In the genomic region with DNA sequence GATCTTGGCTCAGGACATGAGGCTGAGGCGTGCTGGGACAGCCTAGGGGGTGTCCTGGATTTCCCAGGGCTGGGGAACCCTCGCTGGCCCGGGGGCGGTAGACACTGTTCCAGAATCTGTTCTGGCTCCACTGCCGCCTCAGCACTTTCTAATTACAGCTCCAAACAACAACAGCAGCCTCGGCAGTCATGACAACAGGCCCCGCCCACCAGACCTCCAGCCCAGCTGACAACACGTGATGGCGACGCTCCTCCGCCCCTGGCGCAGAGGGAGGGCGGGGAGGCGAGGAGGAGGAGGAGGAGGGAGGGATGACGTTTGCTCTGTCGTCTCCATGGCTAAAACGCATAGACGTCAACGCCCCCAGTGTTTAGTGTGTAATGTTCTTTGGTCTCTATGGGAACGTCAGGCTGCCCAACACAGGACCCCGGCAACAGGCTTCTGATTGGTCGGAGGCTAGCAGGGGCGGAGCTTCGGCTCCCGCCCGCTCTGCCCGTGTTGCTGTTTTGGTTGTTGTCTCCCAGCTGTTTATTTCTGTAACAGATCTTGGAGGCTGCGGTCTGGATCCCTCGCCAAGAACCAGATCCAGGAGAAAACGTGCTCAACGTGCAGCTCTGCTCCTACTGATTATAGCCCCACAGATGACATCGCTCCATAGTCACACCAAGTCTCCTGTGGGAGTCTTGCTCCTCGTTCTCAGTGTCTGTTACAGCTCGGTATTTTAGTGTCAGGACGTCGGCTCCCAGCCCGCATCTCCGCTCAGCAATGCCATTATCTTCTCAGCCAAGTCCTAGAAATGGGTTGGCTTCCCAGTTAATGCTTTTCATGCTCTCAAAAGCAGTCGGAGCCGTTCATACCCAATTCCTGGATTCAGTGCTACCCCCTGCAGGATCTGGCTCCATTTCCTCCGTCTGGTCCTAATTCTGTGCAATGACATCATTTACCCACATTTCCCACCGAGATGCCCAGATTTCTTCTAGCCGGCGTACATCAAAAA, we compare ENCODE assay signal across 7 mouse cellular contexts. TPM values are rescaled to one million over a fixed set of nuclear protein-coding genes. Genes with fewer than 3 reads are reported as not detected.
A peak's percentile ranks its signal among the peaks of the same experiment; 100 is the strongest.
DNase-seq lines count a peak whose midpoint lies in the region; ATAC-seq lines count a peak whose summit lies in the region.

No protein-coding gene starts in this region.

- peak overlapping the region; percentile 44 for H3K4me3 ChIP-seq in intestine, embryonic 16.5 days (ENCODE audit: low read length)
- peak overlapping the region; percentile 39 for H3K4me3 ChIP-seq in midbrain, embryonic 11.5 days (ENCODE audit: low read depth, low read length)

- DNase-seq in adrenal gland, adult 18-20 months (ENCODE audit: low spot score in 2 of 2) = peak; percentile 94 to 95
- DNase-seq in embryo, embryonic 11 days = peak; percentile 98
- DNase-seq in gastrocnemius, postnatal 36 days = peak; percentile 97 to 98
- peak; percentile 96 for DNase-seq in left cerebral cortex, postnatal 36 days (ENCODE audit: low spot score in 2 of 2)
- peak; percentile 99 for DNase-seq in midbrain, embryonic 11.5 days (ENCODE audit: low spot score, missing footprints)
- peak; percentile 100 for DNase-seq in skeletal muscle tissue, adult 2 months (ENCODE audit: low read depth, low spot score)

- no peaks in the 10 kb centered on the region for H3K9me3 ChIP-seq in intestine, embryonic 16.5 days (ENCODE audit: control insufficient read depth, low read length)
- no peaks in the 10 kb centered on the region for H3K9me3 ChIP-seq in midbrain, embryonic 11.5 days (ENCODE audit: control insufficient read depth, low read length)

- WGBS in intestine, embryonic 16.5 days = 1% methylated on average over 44 of the region's 44 CpGs
- WGBS in midbrain, embryonic 11.5 days = 4% methylated on average over 44 of the region's 44 CpGs

- peaks cover 31% of the 10 kb centered on the region for H3K4me1 ChIP-seq in intestine, embryonic 16.5 days (ENCODE audit: control insufficient read depth, insufficient read depth, low read length)
- peaks cover 5% of the 10 kb centered on the region for H3K4me1 ChIP-seq in midbrain, embryonic 11.5 days (ENCODE audit: control insufficient read depth, insufficient read depth, low read length)

- no peaks in the 10 kb centered on the region for H3K36me3 ChIP-seq in intestine, embryonic 16.5 days (ENCODE audit: control insufficient read depth, insufficient read depth, low read length)
- no peaks in the 10 kb centered on the region for H3K36me3 ChIP-seq in midbrain, embryonic 11.5 days (ENCODE audit: control insufficient read depth, insufficient read depth, low read length)

- peak overlapping the region; percentile 65 for H3K9ac ChIP-seq in intestine, embryonic 16.5 days (ENCODE audit: low read depth, low read length)
- H3K9ac ChIP-seq in midbrain, embryonic 11.5 days (ENCODE audit: low read length) = peak overlapping the region; percentile 50

- intact Hi-C loops in gastrocnemius, postnatal 36 days (cut with DNase I) = no loop called here
- intact Hi-C loops in left cerebral cortex, postnatal 36 days (cut with DNase I) = loop anchor here (1.0 to 2.0 kb wide), 4 partner anchors 17 to 81 kb away; partner anchors contain the start of gene Tmed10

- peak overlapping the region; percentile 72 for H3K4me2 ChIP-seq in intestine, embryonic 16.5 days (ENCODE audit: low read depth, low read length)
- peak overlapping the region; percentile 79 for H3K4me2 ChIP-seq in midbrain, embryonic 11.5 days

- ATAC-seq in intestine, embryonic 16.5 days = peak; percentile 96
- peak; percentile 99 for ATAC-seq in midbrain, embryonic 11.5 days (ENCODE audit: low FRiP score)

- H3K27ac ChIP-seq in intestine, embryonic 16.5 days (ENCODE audit: low read length) = peak overlapping the region; percentile 93
- peak overlapping the region; percentile 32; the same call in 1 of the 2 replicates for H3K27ac ChIP-seq in midbrain, embryonic 11.5 days (ENCODE audit: low read depth, low read length)

- H3K27me3 ChIP-seq in intestine, embryonic 16.5 days (replicated peaks; ENCODE audit: control insufficient read depth, insufficient read depth, low read length) = no peaks in the 10 kb centered on the region
- H3K27me3 ChIP-seq in midbrain, embryonic 11.5 days (ENCODE audit: control insufficient read depth, insufficient read depth, low read length) = no peaks in the 10 kb centered on the region

RNA-seq across cellular contexts. Expression of gene Fos, which starts 18.3 kb away (rescaled TPM):
- total RNA-seq in adrenal gland, adult 18-20 months (2021) = 1 to 10 TPM; 2.9 to 4.3 TPM
- 10 to 100 TPM in 1 of 2 experiments, 1 to 10 TPM in 1; 7.2 to 13.7 TPM for total RNA-seq in gastrocnemius, postnatal 36 days (2021)
- polyA plus RNA-seq in intestine, embryonic 16.5 days (2015; fragmentation: Nextera tagmentation; extraction: Ambion mirVana) = 6.4 and 6.6 TPM in 2 replicates
- 10 to 100 TPM; 21.9 to 74.3 TPM for total RNA-seq in left cerebral cortex, postnatal 36 days (2021)
- 0.54 and 0.89 TPM in 2 replicates for polyA plus RNA-seq in midbrain, embryonic 11.5 days (2014; fragmentation: Nextera tagmentation; extraction: Ambion mirVana)

Comparison
In these comparisons a context has a peak if more than half of its experiments do, and no peak if none do; other contexts are left out.
1. Peak in every context shown above with its lines: DNase-seq, ATAC-seq, H3K4me3 ChIP-seq and H3K27ac ChIP-seq.